ENCODE assay signal across 8 mouse cellular contexts in the genomic region with DNA sequence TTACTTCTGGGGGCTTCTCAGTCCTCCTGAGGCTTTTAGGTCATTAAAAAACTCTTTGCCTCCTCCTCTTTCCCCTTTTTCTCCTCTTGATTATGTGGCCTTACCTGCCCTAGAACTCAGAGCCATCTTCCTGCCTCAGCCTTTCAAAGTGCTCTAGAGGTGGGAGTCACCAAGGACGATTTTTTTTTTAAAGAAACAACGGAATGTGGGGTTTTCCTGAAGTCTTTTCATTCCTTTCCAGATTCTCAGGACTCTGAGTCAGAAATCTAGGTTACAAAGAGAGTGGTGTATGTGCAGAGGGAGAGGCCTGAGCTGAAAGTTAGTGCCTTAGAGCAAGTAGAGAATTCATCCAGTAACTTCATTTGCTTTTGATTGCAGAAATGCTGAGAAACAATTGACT. TPM values are rescaled to one million over a fixed set of nuclear protein-coding genes. Genes with fewer than 3 reads are reported as not detected.
DNase-seq lines count a peak whose midpoint lies in the region; ATAC-seq lines count a peak whose summit lies in the region.

No protein-coding gene starts in this region.

- H3K27ac ChIP-seq in heart, embryonic 16.5 days (ENCODE audit: low read length), result peak overlapping the region; percentile 100
- H3K27ac ChIP-seq in hindbrain, embryonic 12.5 days, result peak overlapping the region; percentile 100
- H3K27ac ChIP-seq in midbrain, embryonic 13.5 days, result peak overlapping the region; percentile 100

- DNase-seq in heart, postnatal 36 days, result no peak
- peak; percentile 70 for DNase-seq in Muller cell, postnatal 12 days (ENCODE audit: inconsistent ontology term)
- no peak for DNase-seq in embryo, embryonic 9.5 days (ENCODE audit: extremely low spot score)
- DNase-seq in gastrocnemius, postnatal 10 days, result no peak

- H3K4me1 ChIP-seq in heart, embryonic 16.5 days (ENCODE audit: control insufficient read depth, insufficient read depth, low read length), result peaks cover 54% of the 10 kb centered on the region
- H3K4me1 ChIP-seq in hindbrain, embryonic 12.5 days, result peaks cover 33% of the 10 kb centered on the region
- H3K4me1 ChIP-seq in midbrain, embryonic 13.5 days (replicated peaks), result peaks cover 50% of the 10 kb centered on the region

- H3K36me3 ChIP-seq in heart, embryonic 16.5 days (ENCODE audit: control insufficient read depth, insufficient read depth), result no peaks in the 10 kb centered on the region; the same call in 1 of the 2 replicates
- H3K36me3 ChIP-seq in hindbrain, embryonic 12.5 days, result 0 out of 2 replicates have a peak, but pooled peaks cover 4% of the 10 kb centered on the region
- H3K36me3 ChIP-seq in midbrain, embryonic 13.5 days, result peaks cover 4% of the 10 kb centered on the region

- peak overlapping the region; percentile 91 for H3K4me3 ChIP-seq in heart, embryonic 16.5 days (ENCODE audit: low read length)
- peak overlapping the region; percentile 74 for H3K4me3 ChIP-seq in hindbrain, embryonic 12.5 days
- H3K4me3 ChIP-seq in midbrain, embryonic 13.5 days (replicated peaks), result peak overlapping the region; percentile 79

- no peak for ATAC-seq in heart, embryonic 16.5 days (replicated peaks; ENCODE audit: extremely low read depth, insufficient read depth, low FRiP score)
- ATAC-seq in hindbrain, embryonic 12.5 days (ENCODE audit: low FRiP score), result no peak
- ATAC-seq in midbrain, embryonic 13.5 days, result no peak
- ATAC-seq in frontal cortex, adult (ENCODE audit: low TSS enrichment), result no peak

- WGBS in heart, embryonic 16.5 days, result 32% methylated on average over 2 of the region's 2 CpGs
- 59% methylated on average over 2 of the region's 2 CpGs for WGBS in hindbrain, embryonic 12.5 days
- WGBS in midbrain, embryonic 13.5 days, result 57% methylated on average over 2 of the region's 2 CpGs

- H3K9ac ChIP-seq in heart, embryonic 16.5 days (ENCODE audit: low read length), result peak overlapping the region; percentile 95
- H3K9ac ChIP-seq in hindbrain, embryonic 12.5 days, result peak overlapping the region; percentile 93
- H3K9ac ChIP-seq in midbrain, embryonic 13.5 days (replicated peaks), result peak overlapping the region; percentile 96

- no peaks in the 10 kb centered on the region for H3K27me3 ChIP-seq in heart, embryonic 16.5 days (ENCODE audit: control insufficient read depth, insufficient read depth, low read length)
- H3K27me3 ChIP-seq in hindbrain, embryonic 12.5 days, result no peaks in the 10 kb centered on the region
- no peaks in the 10 kb centered on the region for H3K27me3 ChIP-seq in midbrain, embryonic 13.5 days

- intact Hi-C loops in heart, postnatal 36 days (cut with DNase I), result loop anchor here (2.0 kb wide), 1 partner anchor 37 kb away; a partner anchor contains a TSS

- no peaks in the 10 kb centered on the region for H3K9me3 ChIP-seq in heart, embryonic 16.5 days (replicated peaks; ENCODE audit: control insufficient read depth, low read length)
- no peaks in the 10 kb centered on the region for H3K9me3 ChIP-seq in hindbrain, embryonic 12.5 days (replicated peaks)
- H3K9me3 ChIP-seq in midbrain, embryonic 13.5 days, result no peaks in the 10 kb centered on the region

- H3K4me2 ChIP-seq in heart, embryonic 16.5 days (ENCODE audit: low read depth, low read length), result peak overlapping the region; percentile 92
- H3K4me2 ChIP-seq in hindbrain, embryonic 12.5 days (replicated peaks), result peak overlapping the region; percentile 66
- H3K4me2 ChIP-seq in midbrain, embryonic 13.5 days (replicated peaks), result peak overlapping the region; percentile 64

RNA-seq across cellular contexts. Expression of a gene that starts 37.8 kb away (rescaled TPM):
- 41.0 and 46.5 TPM in 2 replicates for polyA plus RNA-seq in heart, embryonic 16.5 days (2015; fragmentation: Nextera tagmentation; extraction: Ambion mirVana)
- 10 to 100 TPM; 97.8 to 98.6 TPM for total RNA-seq in heart, postnatal 36 days (2021)
- polyA plus RNA-seq in hindbrain, embryonic 12.5 days (2016; fragmentation: Nextera tagmentation; extraction: Ambion mirVana), result 99.2 and 100 TPM in 2 replicates
- polyA plus RNA-seq in midbrain, embryonic 13.5 days (2015; fragmentation: Nextera tagmentation; extraction: Ambion mirVana), result 63.0 and 70.7 TPM in 2 replicates
- total RNA-seq in gastrocnemius, postnatal 10 days (2021), result 10 to 100 TPM; 71.8 to 80.7 TPM

RNA-seq across cellular contexts. Expression of a gene that starts 38.0 kb away (rescaled TPM):
- 5.9 and 7.0 TPM in 2 replicates for polyA plus RNA-seq in heart, embryonic 16.5 days (2015; fragmentation: Nextera tagmentation; extraction: Ambion mirVana)
- total RNA-seq in heart, postnatal 36 days (2021), result 1 to 10 TPM; 3.6 to 5.2 TPM
- 9.4 and 10.1 TPM in 2 replicates for polyA plus RNA-seq in hindbrain, embryonic 12.5 days (2016; fragmentation: Nextera tagmentation; extraction: Ambion mirVana)
- 9.6 and 10.6 TPM in 2 replicates for polyA plus RNA-seq in midbrain, embryonic 13.5 days (2015; fragmentation: Nextera tagmentation; extraction: Ambion mirVana)
- total RNA-seq in gastrocnemius, postnatal 10 days (2021), result 1 to 10 TPM; 2.3 to 3.6 TPM

RNA-seq across cellular contexts. Expression of a gene that starts 46.8 kb away (rescaled TPM):
- 1.9 and 3.2 TPM in 2 replicates for polyA plus RNA-seq in heart, embryonic 16.5 days (2015; fragmentation: Nextera tagmentation; extraction: Ambion mirVana)
- total RNA-seq in heart, postnatal 36 days (2021), result 1 to 10 TPM; 7.3 to 8.6 TPM
- 3.9 and 5.4 TPM in 2 replicates for polyA plus RNA-seq in hindbrain, embryonic 12.5 days (2016; fragmentation: Nextera tagmentation; extraction: Ambion mirVana)
- 4.1 and 5.6 TPM in 2 replicates for polyA plus RNA-seq in midbrain, embryonic 13.5 days (2015; fragmentation: Nextera tagmentation; extraction: Ambion mirVana)
- 1 to 10 TPM; 2.3 to 3.5 TPM for total RNA-seq in gastrocnemius, postnatal 10 days (2021)
